Mouse (Mus musculus): ENCODE results near the gene Bicral. TPM values are rescaled to one million over a fixed set of nuclear protein-coding genes. Genes with fewer than 3 reads are reported as not detected.

Gene Bicral
- polyA plus RNA-seq, 1 experiment from 2014 or later = 1.8 TPM

GRCm38 (mm10) chr17:46870204-46870798, 12.0 kb upstream of the Bicral start:
- Histone ChIP-seq H3K27ac (ENCODE audit: low read depth) (no peak overlapping the region), H3K9me3 (ENCODE audit: low read length) (no peaks in the 10 kb centered on the region), H3K4me3 (ENCODE audit: low read depth, low read length) (no peak overlapping the region), H3K9ac (replicated peaks) (no peak overlapping the region), H3K27me3 (ENCODE audit: insufficient read depth, low read length) (no peaks in the 10 kb centered on the region), H3K36me3 (replicated peaks; ENCODE audit: insufficient read depth, low read length) (no peaks in the 10 kb centered on the region), H3K4me1 (ENCODE audit: insufficient read depth) (peaks cover 17% of the 10 kb centered on the region), H3K4me2 (ENCODE audit: low read depth, low read length) (no peak overlapping the region)
- DNase-seq = no peak
- 63% methylated on average over 5 of the region's 5 CpGs for WGBS (ENCODE audit: insufficient replicate concordance)
- TF ChIP-seq EP300 (IDR thresholded peaks at IDR 0.05; ENCODE audit: low read depth) = no peak
- no peak for TF ChIP-seq CTCF (IDR thresholded peaks at IDR 0.05; ENCODE audit: low read depth)
- no peak for ATAC-seq

- Histone ChIP-seq H3K4me3 (ENCODE audit: low read depth, low read length) (no peak overlapping the region), H3K27ac (ENCODE audit: low read depth) (no peak overlapping the region), H3K4me2 (ENCODE audit: low read depth, low read length) (no peak overlapping the region), H3K4me1 (ENCODE audit: insufficient read depth) (0 out of 2 replicates have a peak, but pooled peaks cover 7% of the 10 kb centered on the region), H3K9ac (replicated peaks) (no peak overlapping the region), H3K9me3 (ENCODE audit: low read length) (no peaks in the 10 kb centered on the region), H3K27me3 (ENCODE audit: insufficient read depth, low read length) (no peaks in the 10 kb centered on the region), H3K36me3 (replicated peaks; ENCODE audit: insufficient read depth, low read length) (no peaks in the 10 kb centered on the region)
- TF ChIP-seq EP300 (IDR thresholded peaks at IDR 0.05; ENCODE audit: low read depth) (no peak), CTCF (IDR thresholded peaks at IDR 0.05; ENCODE audit: low read depth) (no peak)
- ATAC-seq (no peak), DNase-seq (no peak)
- 83% methylated on average over 12 of the region's 12 CpGs for whole genome bisulfite sequencing (ENCODE audit: insufficient replicate concordance)
These were observed 8.6 kb upstream of the Bicral start for GRCm38 (mm10) chr17:46866836-46867235.

GRCm38 (mm10) chr17:46864566-46865195, 6.4 kb upstream of the Bicral start:
- Histone ChIP-seq H3K4me2 (ENCODE audit: low read depth, low read length) (no peak overlapping the region), H3K4me1 (ENCODE audit: insufficient read depth) (0 out of 2 replicates have a peak, but pooled peaks cover 5% of the 10 kb centered on the region), H3K9ac (replicated peaks) (no peak overlapping the region), H3K4me3 (ENCODE audit: low read depth, low read length) (no peak overlapping the region), H3K9me3 (ENCODE audit: low read length) (no peaks in the 10 kb centered on the region), H3K27ac (ENCODE audit: low read depth) (no peak overlapping the region), H3K36me3 (replicated peaks; ENCODE audit: insufficient read depth, low read length) (no peaks in the 10 kb centered on the region), H3K27me3 (ENCODE audit: insufficient read depth, low read length) (no peaks in the 10 kb centered on the region)
- TF ChIP-seq EP300 (IDR thresholded peaks at IDR 0.05; ENCODE audit: low read depth) = no peak
- no peak for TF ChIP-seq CTCF (IDR thresholded peaks at IDR 0.05; ENCODE audit: low read depth)
- ATAC-seq (peak; percentile 50), DNase-seq (no peak)
- 64% methylated on average over 7 of the region's 7 CpGs for WGBS (ENCODE audit: insufficient replicate concordance)

GRCm38 (mm10) chr17:46860120-46860519, 1.8 kb upstream of the Bicral start:
- H3K9ac ChIP-seq (replicated peaks) = no peak overlapping the region
- no peaks in the 10 kb centered on the region for H3K27me3 ChIP-seq (ENCODE audit: insufficient read depth, low read length)
- TF ChIP-seq EP300 (IDR thresholded peaks at IDR 0.05; ENCODE audit: low read depth) (no peak), CTCF (IDR thresholded peaks at IDR 0.05; ENCODE audit: low read depth) (no peak)
- no peaks in the 10 kb centered on the region for H3K36me3 ChIP-seq (replicated peaks; ENCODE audit: insufficient read depth, low read length)
- H3K27ac ChIP-seq (ENCODE audit: low read depth) = no peak overlapping the region
- H3K4me2 ChIP-seq (ENCODE audit: low read depth, low read length) = no peak overlapping the region
- WGBS (ENCODE audit: insufficient replicate concordance) = 89% methylated on average over 4 of the region's 4 CpGs
- H3K4me3 ChIP-seq (ENCODE audit: low read depth, low read length) = no peak overlapping the region
- H3K4me1 ChIP-seq (ENCODE audit: insufficient read depth) = peaks cover 12% of the 10 kb centered on the region
- ATAC-seq = no peak
- no peak for DNase-seq
- H3K9me3 ChIP-seq (ENCODE audit: low read length) = no peaks in the 10 kb centered on the region

- DNase-seq = no peak
- 31% methylated on average over 9 of the region's 9 CpGs for WGBS (ENCODE audit: insufficient replicate concordance)
- TF ChIP-seq EP300 (IDR thresholded peaks at IDR 0.05; ENCODE audit: low read depth) (no peak), CTCF (IDR thresholded peaks at IDR 0.05; ENCODE audit: low read depth) (no peak)
- no peak for ATAC-seq
- Histone ChIP-seq H3K27ac (ENCODE audit: low read depth) (peak overlapping the region; percentile 100), H3K9me3 (ENCODE audit: low read length) (no peaks in the 10 kb centered on the region), H3K36me3 (replicated peaks; ENCODE audit: insufficient read depth, low read length) (no peaks in the 10 kb centered on the region), H3K9ac (replicated peaks) (peak overlapping the region; percentile 100), H3K4me1 (ENCODE audit: insufficient read depth) (peaks cover 19% of the 10 kb centered on the region), H3K4me3 (ENCODE audit: low read depth, low read length) (peak overlapping the region; percentile 91), H3K27me3 (ENCODE audit: insufficient read depth, low read length) (no peaks in the 10 kb centered on the region), H3K4me2 (ENCODE audit: low read depth, low read length) (peak overlapping the region; percentile 84)
These were observed 615 bp upstream of the Bicral start for GRCm38 (mm10) chr17:46858749-46859444.

GRCm38 (mm10) chr17:46857361-46857902, 850 bp downstream of the Bicral start:
- no peaks in the 10 kb centered on the region for H3K36me3 ChIP-seq (replicated peaks; ENCODE audit: insufficient read depth, low read length)
- H3K4me3 ChIP-seq (ENCODE audit: low read depth, low read length) = peak overlapping the region; percentile 91
- peak overlapping the region; percentile 84 for H3K4me2 ChIP-seq (ENCODE audit: low read depth, low read length)
- peaks cover 26% of the 10 kb centered on the region for H3K4me1 ChIP-seq (ENCODE audit: insufficient read depth)
- H3K9me3 ChIP-seq (ENCODE audit: low read length) = no peaks in the 10 kb centered on the region
- H3K27me3 ChIP-seq (ENCODE audit: insufficient read depth, low read length) = no peaks in the 10 kb centered on the region
- TF ChIP-seq CTCF (IDR thresholded peaks at IDR 0.05; ENCODE audit: low read depth) (no peak), EP300 (IDR thresholded peaks at IDR 0.05; ENCODE audit: low read depth) (no peak)
- ATAC-seq (peak; percentile 77), DNase-seq (peak; percentile 82)
- H3K9ac ChIP-seq (replicated peaks) = peak overlapping the region; percentile 100
- under 1% methylated on average over 23 of the region's 52 CpGs for WGBS (ENCODE audit: insufficient replicate concordance)
- H3K27ac ChIP-seq (ENCODE audit: low read depth) = peak overlapping the region; percentile 100

All from liver, postnatal 0 days (tissue).